Mouse (Mus musculus) neural tube, embryonic 12.5 days (tissue): ENCODE data around the gene Clpsl2. TPM values are rescaled to one million over a fixed set of nuclear protein-coding genes. Genes with fewer than 3 reads are reported as not detected.

Experiments used
- ATAC-seq: fragments of 200-750 bp; cut with Nextera tagmentation; 2 replicates; pipeline ENCODE4 v1.8.0; 2017; ENCODE audit warnings: low read depth, mild to moderate bottlenecking, moderate TSS enrichment, moderate library complexity; ENCODE audit not compliant: low FRiP score
- H3K27ac ChIP-seq: fragments of 300-500 bp; sonication (generic); 2 replicates; pipeline ENCODE4 v1.5.1; 2016
- H3K27me3 ChIP-seq: fragments of 300-500 bp; sonication (generic); replicated peaks from 2 replicates; pipeline ENCODE4 v1.6.1; 2016; ENCODE audit warnings: mild to moderate bottlenecking
- H3K36me3 ChIP-seq: fragments of 300-500 bp; sonication (generic); 2 replicates; pipeline ENCODE4 v1.6.1; 2016; ENCODE audit warnings: mild to moderate bottlenecking
- H3K4me1 ChIP-seq: fragments of 300-500 bp; sonication (generic); 2 replicates; pipeline ENCODE4 v1.6.1; 2016
- H3K4me2 ChIP-seq: fragments of 300-500 bp; sonication (generic); replicated peaks from 2 replicates; pipeline ENCODE4 v1.6.1; 2016; ENCODE audit warnings: mild to moderate bottlenecking
- H3K4me3 ChIP-seq: fragments of 300-500 bp; sonication (generic); 2 replicates; pipeline ENCODE4 v1.5.1; 2016
- H3K9ac ChIP-seq: fragments of 300-500 bp; sonication (generic); 2 replicates; pipeline ENCODE4 v1.6.1; 2016; ENCODE audit warnings: mild to moderate bottlenecking
- H3K9me3 ChIP-seq: fragments of 300-500 bp; sonication (generic); 2 replicates; pipeline ENCODE4 v1.6.1; 2016; ENCODE audit warnings: mild to moderate bottlenecking
- WGBS: fragments of 180-500 bp; shearing (Covaris S2); methylation state at CpG from one replicate; pipeline ENCODE4 v1.1.7; 2016; 5-methylcytosine and 5-hydroxymethylcytosine counted together
- microRNA-seq: library from miRNA; unstranded; fragments of <30 nt; microRNA quantifications from one replicate; pipeline ENCODE4, GENCODE M21; 2017
- polyA plus RNA-seq: library from polyadenylated mRNA; unstranded; fragments of >200 nt; fragmentation: Nextera tagmentation; extraction: Ambion mirVana; gene quantifications from 2 replicates; pipeline ENCODE4 v1.2.1, GENCODE M21; 2016

Gene Clpsl2
- polyA plus RNA-seq, 1 experiment from 2014 or later, result not detected

DNA sequence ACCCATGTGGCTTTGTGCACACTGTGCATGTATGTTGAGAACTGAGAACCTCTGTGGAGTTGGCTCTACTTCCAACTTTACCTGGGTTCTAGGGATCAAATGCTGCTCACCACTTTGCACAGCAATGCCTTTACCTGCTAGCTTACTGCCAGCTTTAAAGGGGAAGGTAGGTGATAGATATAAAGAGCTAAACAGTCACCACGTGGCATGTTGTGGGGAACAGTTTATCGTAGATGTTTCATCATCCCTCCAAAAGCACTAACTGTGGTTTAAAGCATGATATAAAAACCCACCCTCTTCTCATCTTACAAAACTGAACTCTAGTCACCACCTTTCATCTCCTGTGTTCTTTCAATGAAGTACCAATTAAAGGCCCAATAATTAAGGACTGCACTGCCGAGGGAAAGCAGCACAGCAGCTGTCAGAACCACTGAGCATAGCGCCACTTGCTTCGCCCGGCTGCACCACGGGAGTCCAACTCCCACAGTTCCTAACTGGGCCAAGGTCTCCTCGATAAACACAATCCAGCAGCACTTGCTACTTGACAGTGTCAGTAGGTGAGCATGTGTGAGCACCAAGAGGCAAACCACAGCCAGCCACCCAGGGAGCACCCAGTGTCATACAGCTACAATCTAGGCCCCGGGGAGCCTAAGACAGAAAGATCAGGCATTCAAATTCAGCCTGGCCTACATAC lies 52.5 kb downstream of the Clpsl2 start:
- 86% methylated on average over 9 of the region's 9 CpGs for WGBS
- H3K4me3 ChIP-seq, result no peak overlapping the region
- no peaks in the 10 kb centered on the region for H3K9me3 ChIP-seq
- peaks cover 89% of the 10 kb centered on the region for H3K36me3 ChIP-seq
- H3K4me2 ChIP-seq, result no peak overlapping the region
- no peak for ATAC-seq
- H3K9ac ChIP-seq, result no peak overlapping the region
- no peaks in the 10 kb centered on the region for H3K27me3 ChIP-seq
- H3K27ac ChIP-seq, result no peak overlapping the region
- no peaks in the 10 kb centered on the region for H3K4me1 ChIP-seq

Small RNA genes lying within 50 kb of the gene (microRNA-seq; reads per million reads assigned to microRNA genes)
- gene Gm25195 (not detected), gene Mir6969 (not detected)

Other genes with a start within 250 kb of the Clpsl2 start
- 31.0 and 31.2 TPM in 2 replicates for gene Fance, start 235.9 kb upstream of the Clpsl2 start, polyA plus RNA-seq
- gene Rpl10a, start 220.9 kb upstream of the Clpsl2 start, polyA plus RNA-seq, result 341 and 353 TPM in 2 replicates
- 3.5 and 4.8 TPM in 2 replicates for gene Tead3, start 198.6 kb upstream of the Clpsl2 start, polyA plus RNA-seq
- 3.0 and 5.1 TPM in 2 replicates for gene Tulp1, start 184.2 kb upstream of the Clpsl2 start, polyA plus RNA-seq
- gene Fkbp5, start 31.9 kb upstream of the Clpsl2 start, polyA plus RNA-seq, result 34.1 and 35.1 TPM in 2 replicates
- gene Armc12, start 18.6 kb upstream of the Clpsl2 start, polyA plus RNA-seq, result not detected in 2 replicates
- not detected in 2 replicates for gene Clps, start 11.4 kb downstream of the Clpsl2 start, polyA plus RNA-seq
- 3.5 and 3.9 TPM in 2 replicates for gene Lhfpl5, start 26.2 kb downstream of the Clpsl2 start, polyA plus RNA-seq
- gene Srpk1, start 73.3 kb downstream of the Clpsl2 start, polyA plus RNA-seq, result 96.1 and 107 TPM in 2 replicates
- 0.45 and 0.75 TPM in 2 replicates for gene Slc26a8, start 140.8 kb downstream of the Clpsl2 start, polyA plus RNA-seq
- 40.8 and 42.7 TPM in 2 replicates for gene Mapk14, start 141.9 kb downstream of the Clpsl2 start, polyA plus RNA-seq
- 2.6 and 3.3 TPM in 2 replicates for gene AC170998.1, start 176.7 kb downstream of the Clpsl2 start, polyA plus RNA-seq
- 1.5 and 1.9 TPM in 2 replicates for gene Mapk13, start 219.9 kb downstream of the Clpsl2 start, polyA plus RNA-seq